Mouse (Mus musculus) testis, adult 2 months (tissue): ENCODE results near the gene Hsd17b6. TPM values are rescaled to one million over a fixed set of nuclear protein-coding genes. Genes with fewer than 3 reads are reported as not detected.
"Not testable (repeated sequence)": the region's sequence is repeated elsewhere in the genome, so short reads cannot be mapped to it uniquely, and the experiment has no call there.

Source experiments
- H3K27ac ChIP-seq: fragments of 200-500 bp; 2 replicates; pipeline ENCODE4 v1.5.1; 2012; ENCODE audit warnings: low read depth, low read length; ENCODE audit not compliant: control insufficient read depth, insufficient read depth
- H3K27me3 ChIP-seq: fragments of 200-500 bp; 2 replicates; pipeline ENCODE4 v1.6.1; 2012; ENCODE audit warnings: mild to moderate bottlenecking, low read length, moderate library complexity; ENCODE audit not compliant: control insufficient read depth, insufficient read depth
- H3K36me3 ChIP-seq: fragments of 200-500 bp; 2 replicates; pipeline ENCODE4 v1.6.1; 2012; ENCODE audit warnings: mild to moderate bottlenecking, low read length; ENCODE audit not compliant: control insufficient read depth, insufficient read depth
- H3K4me1 ChIP-seq: fragments of 200-500 bp; 2 replicates; pipeline ENCODE4 v1.6.1; 2012; ENCODE audit warnings: low read length; ENCODE audit not compliant: control insufficient read depth, insufficient read depth
- H3K4me3 ChIP-seq: fragments of 200-500 bp; 2 replicates; pipeline ENCODE4 v1.5.1; 2012; ENCODE audit warnings: low read depth, mild to moderate bottlenecking, low read length, moderate library complexity, mixed read lengths; ENCODE audit not compliant: control insufficient read depth
- CTCF ChIP-seq: fragments of 200-500 bp; IDR thresholded peaks from 2 replicates; pipeline ENCODE4 v1.5.1; 2012; ENCODE audit warnings: low read depth, mild to moderate bottlenecking, inconsistent platforms, low read length, moderate library complexity; ENCODE audit not compliant: control insufficient read depth, insufficient read depth, insufficient replicate concordance
- POLR2A ChIP-seq: fragments of 200-500 bp; IDR thresholded peaks from 2 replicates; pipeline ENCODE4 v1.6.1; 2012; ENCODE audit warnings: low read depth, mild to moderate bottlenecking, inconsistent platforms, low read length, moderate library complexity; ENCODE audit not compliant: control insufficient read depth
- polyA plus RNA-seq: library from polyadenylated mRNA; depleted of rRNA; stranded (reverse); fragments of >200 nt; gene quantifications from 2 replicates; pipeline ENCODE4 v1.2.3, GENCODE M21; 2012; rRNA removed

Hsd17b6 gene
- polyA plus RNA-seq: not detected in 2 replicates

DNA sequence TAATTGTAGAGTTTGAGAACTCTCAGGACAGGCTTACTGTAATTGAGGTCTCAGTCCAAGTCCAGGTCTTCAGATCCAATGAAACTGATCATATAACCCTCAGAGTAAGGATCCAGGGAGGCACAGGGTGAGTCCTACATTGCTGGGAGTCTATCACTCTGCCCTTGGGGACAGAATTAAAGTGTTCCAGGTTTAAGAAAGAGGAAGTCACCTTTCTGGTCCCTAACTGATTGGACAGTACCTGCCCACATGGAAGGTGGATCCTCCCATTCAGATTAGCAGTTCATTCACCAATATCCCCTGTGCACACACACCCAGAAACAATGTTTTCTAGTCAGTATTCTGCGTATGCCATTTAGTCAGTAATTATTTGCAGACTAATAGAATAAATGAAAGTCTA, at the start of gene Hsd17b6:
Gene Hsd17b6 (minus strand): TSS at position 166 of the 400 bp plus-strand sequence.
- H3K36me3 ChIP-seq: no peaks in the 10 kb centered on the region
- H3K27me3 ChIP-seq: no peaks in the 10 kb centered on the region
- H3K4me1 ChIP-seq: no peaks in the 10 kb centered on the region
- H3K27ac ChIP-seq: no peak within 1 kb of the TSS
- no peak for TF ChIP-seq CTCF
- no peak for TF ChIP-seq POLR2A
- no peak within 1 kb of the TSS for H3K4me3 ChIP-seq

GRCm38 (mm10) chr10:128053001-128053400, 45.6 kb upstream of the Hsd17b6 start:
- no peak for TF ChIP-seq CTCF
- no peak for TF ChIP-seq POLR2A
- Histone ChIP-seq H3K4me1 (peaks cover 3% of the 10 kb centered on the region), H3K36me3 (no peaks in the 10 kb centered on the region), H3K27ac (no peak overlapping the region), H3K27me3 (no peaks in the 10 kb centered on the region), H3K4me3 (no peak overlapping the region)

DNA sequence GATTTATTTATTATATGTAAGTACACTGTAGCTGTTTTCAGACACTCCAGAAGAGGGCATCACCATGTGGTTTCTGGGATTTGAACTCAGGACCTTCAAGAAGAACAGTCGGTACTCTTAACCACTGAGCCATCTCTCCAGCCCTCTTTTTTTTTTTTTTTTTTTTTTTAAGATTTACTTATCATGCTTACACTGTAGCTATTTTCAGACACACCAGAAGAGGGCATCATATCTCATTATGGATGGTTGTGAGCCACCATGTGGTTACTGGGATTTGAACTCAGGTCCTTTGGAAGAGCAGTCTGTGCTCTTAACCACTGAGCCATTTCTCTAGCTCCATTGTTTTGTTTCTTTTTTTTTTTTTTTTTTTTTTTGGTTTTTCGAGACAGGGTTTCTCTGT, 44.7 kb upstream of the Hsd17b6 start:
- H3K27me3 ChIP-seq, H3K27ac ChIP-seq, H3K4me3 ChIP-seq, H3K4me1 ChIP-seq, H3K36me3 ChIP-seq: not testable (repeated sequence)

GRCm38 (mm10) chr10:128051589-128051988, 44.2 kb upstream of the Hsd17b6 start:
- H3K36me3 ChIP-seq: no peaks in the 10 kb centered on the region
- no peaks in the 10 kb centered on the region for H3K27me3 ChIP-seq
- H3K4me1 ChIP-seq: no peaks in the 10 kb centered on the region
- H3K27ac ChIP-seq: no peak overlapping the region
- no peak overlapping the region for H3K4me3 ChIP-seq
- TF ChIP-seq CTCF (no peak), POLR2A (no peak)

GRCm38 (mm10) chr10:128050355-128050754, 42.9 kb upstream of the Hsd17b6 start:
- H3K27ac ChIP-seq: no peak overlapping the region
- H3K36me3 ChIP-seq: no peaks in the 10 kb centered on the region
- TF ChIP-seq CTCF: no peak
- no peak for TF ChIP-seq POLR2A
- H3K27me3 ChIP-seq: no peaks in the 10 kb centered on the region
- H3K4me3 ChIP-seq: no peak overlapping the region
- no peaks in the 10 kb centered on the region for H3K4me1 ChIP-seq

- Histone ChIP-seq H3K4me3 (no peak overlapping the region), H3K4me1 (no peaks in the 10 kb centered on the region), H3K27me3 (no peaks in the 10 kb centered on the region), H3K27ac (no peak overlapping the region), H3K36me3 (no peaks in the 10 kb centered on the region)
- TF ChIP-seq CTCF (no peak), POLR2A (no peak)
Measured at GRCm38 (mm10) chr10:128049741-128050140, 42.3 kb upstream of the Hsd17b6 start.

DNA sequence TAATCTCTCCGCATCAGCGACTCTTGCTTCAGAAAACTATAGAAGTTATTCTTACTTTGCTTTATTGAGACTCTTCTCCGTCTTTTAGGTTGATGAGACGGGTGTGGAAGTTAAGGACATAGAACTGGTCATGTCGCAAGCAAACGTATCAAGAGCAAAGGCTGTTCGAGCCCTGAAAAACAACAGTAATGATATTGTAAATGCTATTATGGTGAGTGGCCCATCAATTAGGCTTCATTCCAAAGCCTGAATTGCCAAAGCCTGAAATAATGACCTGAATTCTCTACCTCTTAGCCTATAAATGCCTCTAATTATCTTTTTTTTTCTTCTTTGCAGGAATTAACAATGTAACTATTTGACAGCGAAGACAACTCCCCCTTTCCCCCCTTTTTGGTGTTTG, 40.7 kb upstream of the Hsd17b6 start:
- no peak for TF ChIP-seq POLR2A
- TF ChIP-seq CTCF: no peak
- Histone ChIP-seq H3K36me3 (no peaks in the 10 kb centered on the region), H3K27me3 (no peaks in the 10 kb centered on the region), H3K27ac (no peak overlapping the region), H3K4me1 (no peaks in the 10 kb centered on the region), H3K4me3 (no peak overlapping the region)
